Mouse (Mus musculus): ENCODE results near the gene Gm20696. TPM values are rescaled to one million over a fixed set of nuclear protein-coding genes. Genes with fewer than 3 reads are reported as not detected.

Gene Gm20696
- polyA plus RNA-seq, 1 experiment from 2014 or later = 2.3 TPM

GRCm38 (mm10) chr6:99660443-99660842 lies 6.2 kb downstream of the Gm20696 start:
- Histone ChIP-seq H3K36me3 (no peaks in the 10 kb centered on the region), H3K27ac (replicated peaks) (no peak overlapping the region), H3K9me3 (replicated peaks) (no peaks in the 10 kb centered on the region), H3K27me3 (replicated peaks) (peaks cover 9% of the 10 kb centered on the region; the same call in 1 of the 2 replicates), H3K4me1 (peaks cover 6% of the 10 kb centered on the region; the same call in 1 of the 2 replicates), H3K4me3 (replicated peaks) (no peak overlapping the region), H3K9ac (replicated peaks) (no peak overlapping the region), H3K4me2 (no peak overlapping the region)
- WGBS = 27% methylated on average over 3 of the region's 3 CpGs
- no peak for ATAC-seq (ENCODE audit: low FRiP score)

- no peaks in the 10 kb centered on the region for H3K36me3 ChIP-seq
- no peak overlapping the region for H3K9ac ChIP-seq (replicated peaks)
- H3K4me3 ChIP-seq (replicated peaks) = no peak overlapping the region
- 82% methylated on average over 10 of the region's 10 CpGs for WGBS
- H3K4me1 ChIP-seq = peaks cover 4% of the 10 kb centered on the region; the same call in 1 of the 2 replicates
- no peak for ATAC-seq (ENCODE audit: low FRiP score)
- no peaks in the 10 kb centered on the region for H3K9me3 ChIP-seq (replicated peaks)
- no peak overlapping the region for H3K27ac ChIP-seq (replicated peaks)
- H3K4me2 ChIP-seq = no peak overlapping the region
- 0 out of 2 replicates have a peak, but pooled peaks cover 7% of the 10 kb centered on the region for H3K27me3 ChIP-seq (replicated peaks)
Measured at GRCm38 (mm10) chr6:99658586-99658985, 8.0 kb downstream of the Gm20696 start.

GRCm38 (mm10) chr6:99656088-99656487 lies 10.5 kb downstream of the Gm20696 start:
- H3K27me3 ChIP-seq (replicated peaks) = peaks cover 7% of the 10 kb centered on the region; the same call in 1 of the 2 replicates
- H3K36me3 ChIP-seq = no peaks in the 10 kb centered on the region
- no peak overlapping the region for H3K4me3 ChIP-seq (replicated peaks)
- peaks cover 7% of the 10 kb centered on the region for H3K4me1 ChIP-seq
- H3K4me2 ChIP-seq = no peak overlapping the region
- H3K9me3 ChIP-seq (replicated peaks) = no peaks in the 10 kb centered on the region
- no peak overlapping the region for H3K9ac ChIP-seq (replicated peaks)
- H3K27ac ChIP-seq (replicated peaks) = no peak overlapping the region
- WGBS = 97% methylated on average over 2 of the region's 2 CpGs
- no peak for ATAC-seq (ENCODE audit: low FRiP score)

DNA sequence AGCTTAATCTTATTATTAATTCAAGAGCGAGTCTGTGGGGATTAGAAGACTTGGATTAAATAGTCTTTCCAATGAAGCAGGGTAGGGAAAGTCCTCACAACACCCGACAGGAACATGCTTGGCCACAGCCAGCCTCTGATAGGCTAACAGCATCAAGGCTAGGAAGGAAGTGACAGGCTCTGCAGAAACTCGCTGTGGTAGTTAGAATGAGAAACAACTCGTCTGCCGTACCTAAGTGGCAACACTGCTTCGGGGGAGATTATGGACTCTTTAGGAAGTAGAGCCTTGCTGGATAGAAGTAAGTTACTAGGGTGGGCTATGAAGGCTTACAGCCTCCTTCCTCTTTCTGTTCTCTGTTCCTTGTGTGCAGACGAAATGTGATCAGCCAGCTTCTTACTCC lies 11.1 kb downstream of the Gm20696 start:
- H3K4me2 ChIP-seq = no peak overlapping the region
- peaks cover 8% of the 10 kb centered on the region; the same call in 1 of the 2 replicates for H3K27me3 ChIP-seq (replicated peaks)
- H3K9ac ChIP-seq (replicated peaks) = no peak overlapping the region
- no peak for ATAC-seq (ENCODE audit: low FRiP score)
- H3K27ac ChIP-seq (replicated peaks) = no peak overlapping the region
- H3K4me3 ChIP-seq (replicated peaks) = no peak overlapping the region
- WGBS = 69% methylated on average over 7 of the region's 7 CpGs
- H3K9me3 ChIP-seq (replicated peaks) = no peaks in the 10 kb centered on the region
- H3K36me3 ChIP-seq = no peaks in the 10 kb centered on the region
- peaks cover 4% of the 10 kb centered on the region for H3K4me1 ChIP-seq

- Histone ChIP-seq H3K4me1 (peaks cover 3% of the 10 kb centered on the region; the same call in 1 of the 2 replicates), H3K9ac (replicated peaks) (no peak overlapping the region), H3K36me3 (no peaks in the 10 kb centered on the region), H3K4me3 (replicated peaks) (no peak overlapping the region), H3K9me3 (replicated peaks) (no peaks in the 10 kb centered on the region), H3K4me2 (no peak overlapping the region), H3K27ac (replicated peaks) (no peak overlapping the region), H3K27me3 (replicated peaks) (peaks cover 7% of the 10 kb centered on the region; the same call in 1 of the 2 replicates)
- 38% methylated on average over 5 of the region's 5 CpGs for WGBS
- no peak for ATAC-seq (ENCODE audit: low FRiP score)
Measured at GRCm38 (mm10) chr6:99654343-99654742, 12.3 kb downstream of the Gm20696 start.

DNA sequence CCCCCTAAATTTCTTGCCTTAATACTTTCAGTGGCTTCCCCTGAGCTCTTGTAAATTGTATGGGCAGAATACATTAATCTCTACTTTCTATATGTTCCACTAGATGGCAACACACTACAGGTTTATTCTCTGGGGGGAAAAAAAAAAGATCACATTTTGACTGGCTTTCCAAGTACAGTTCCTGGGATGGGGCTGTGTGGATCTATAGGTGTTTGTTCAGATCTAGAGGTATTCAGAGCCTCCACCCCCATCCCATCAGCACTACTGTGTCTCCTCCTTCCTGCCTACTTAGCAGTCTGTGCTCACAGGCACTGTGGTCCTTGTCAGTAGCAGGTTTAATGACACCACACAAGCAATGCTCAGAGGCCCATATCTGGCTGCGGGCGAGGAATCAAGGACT lies 14.3 kb downstream of the Gm20696 start:
- WGBS = 63% methylated on average over 2 of the region's 2 CpGs
- Histone ChIP-seq H3K9ac (replicated peaks) (no peak overlapping the region), H3K27ac (replicated peaks) (no peak overlapping the region), H3K36me3 (no peaks in the 10 kb centered on the region; the same call in 1 of the 2 replicates), H3K27me3 (replicated peaks) (peaks cover 7% of the 10 kb centered on the region; the same call in 1 of the 2 replicates), H3K4me3 (replicated peaks) (no peak overlapping the region), H3K9me3 (replicated peaks) (no peaks in the 10 kb centered on the region), H3K4me1 (peaks cover 3% of the 10 kb centered on the region; the same call in 1 of the 2 replicates), H3K4me2 (no peak overlapping the region)
- no peak for ATAC-seq (ENCODE audit: low FRiP score)

DNA sequence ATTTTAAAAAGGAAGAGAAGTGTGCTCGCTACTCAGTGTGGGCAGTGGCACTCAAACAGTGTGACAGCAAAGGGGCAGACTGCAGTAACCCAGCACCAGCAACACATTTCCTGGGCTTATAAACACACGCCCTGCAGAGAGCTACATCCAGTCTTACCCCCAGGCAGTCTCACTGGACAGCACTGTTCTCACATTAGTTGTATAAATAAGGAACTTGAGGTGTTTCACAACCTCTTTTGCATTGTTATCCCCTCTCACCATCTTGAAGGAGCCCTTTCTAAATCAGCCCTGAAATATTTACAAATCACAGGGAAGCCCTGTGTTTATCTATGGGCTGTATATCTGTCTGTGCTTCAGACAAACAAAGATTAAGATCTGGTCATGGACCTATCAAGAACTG lies 17.3 kb downstream of the Gm20696 start:
- H3K4me1 ChIP-seq = peaks cover 3% of the 10 kb centered on the region; the same call in 1 of the 2 replicates
- no peak overlapping the region for H3K27ac ChIP-seq (replicated peaks)
- H3K9ac ChIP-seq (replicated peaks) = no peak overlapping the region
- 61% methylated on average over 2 of the region's 2 CpGs for WGBS
- no peak overlapping the region for H3K4me3 ChIP-seq (replicated peaks)
- no peaks in the 10 kb centered on the region for H3K9me3 ChIP-seq (replicated peaks)
- H3K4me2 ChIP-seq = no peak overlapping the region
- ATAC-seq (ENCODE audit: low FRiP score) = no peak
- H3K36me3 ChIP-seq = no peaks in the 10 kb centered on the region; the same call in 1 of the 2 replicates
- H3K27me3 ChIP-seq (replicated peaks) = peaks cover 3% of the 10 kb centered on the region; the same call in 1 of the 2 replicates

DNA sequence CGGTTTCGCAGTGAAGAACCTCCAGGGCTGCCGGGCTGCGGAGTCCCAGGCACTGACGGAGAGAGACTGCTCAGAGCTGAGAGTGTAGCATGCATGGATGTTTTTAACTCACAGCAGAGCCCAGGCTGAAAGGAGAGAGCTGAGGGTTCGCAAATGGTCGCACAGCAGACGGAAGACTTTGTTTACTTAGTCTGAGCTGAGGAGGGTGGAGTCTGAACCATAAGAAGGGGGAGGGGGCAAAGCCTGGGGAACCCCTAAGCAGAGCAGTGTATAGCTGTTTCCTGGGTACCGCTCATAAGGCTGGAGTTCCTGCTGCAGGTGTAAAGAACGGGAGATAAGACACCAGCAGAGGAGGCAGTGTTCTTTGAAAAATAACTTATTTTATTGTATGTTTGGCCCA lies 20.3 kb downstream of the Gm20696 start:
- no peak for ATAC-seq (ENCODE audit: low FRiP score)
- Histone ChIP-seq H3K4me3 (replicated peaks) (no peak overlapping the region), H3K9me3 (replicated peaks) (no peaks in the 10 kb centered on the region), H3K4me1 (no peaks in the 10 kb centered on the region), H3K27ac (replicated peaks) (no peak overlapping the region), H3K4me2 (no peak overlapping the region), H3K27me3 (replicated peaks) (peaks cover 3% of the 10 kb centered on the region; the same call in 1 of the 2 replicates), H3K9ac (replicated peaks) (no peak overlapping the region), H3K36me3 (no peaks in the 10 kb centered on the region; the same call in 1 of the 2 replicates)
- WGBS = 72% methylated on average over 10 of the region's 10 CpGs

- Histone ChIP-seq H3K4me2 (no peak overlapping the region), H3K27me3 (replicated peaks) (no peaks in the 10 kb centered on the region), H3K9ac (replicated peaks) (no peak overlapping the region), H3K36me3 (no peaks in the 10 kb centered on the region; the same call in 1 of the 2 replicates), H3K9me3 (replicated peaks) (no peaks in the 10 kb centered on the region), H3K27ac (replicated peaks) (no peak overlapping the region), H3K4me3 (replicated peaks) (no peak overlapping the region), H3K4me1 (no peaks in the 10 kb centered on the region)
- no peak for ATAC-seq (ENCODE audit: low FRiP score)
- WGBS = 93% methylated on average over 5 of the region's 5 CpGs
Measured at GRCm38 (mm10) chr6:99644876-99645275, 21.7 kb downstream of the Gm20696 start.

DNA sequence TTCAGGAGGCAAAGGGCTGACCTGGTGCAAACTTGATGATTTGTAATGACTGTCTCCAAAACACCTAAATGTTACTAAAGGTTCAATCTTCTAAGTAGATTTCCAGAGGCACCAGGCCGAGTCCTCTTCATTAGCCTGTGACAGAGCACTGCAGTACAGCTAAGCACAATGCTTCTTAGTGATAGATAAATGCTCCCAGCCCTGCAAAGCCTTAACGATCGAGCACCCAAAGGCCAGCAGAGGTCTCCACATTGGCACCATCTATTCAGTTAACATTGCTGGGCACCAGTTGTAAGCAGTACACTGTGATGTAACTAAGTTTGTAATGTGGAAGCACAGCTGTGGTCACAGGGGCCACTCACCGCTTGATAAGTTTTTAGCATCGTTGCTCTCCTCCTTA lies 22.2 kb downstream of the Gm20696 start:
- no peak overlapping the region for H3K4me2 ChIP-seq
- H3K36me3 ChIP-seq = peaks cover 4% of the 10 kb centered on the region; the same call in 1 of the 2 replicates

DNA sequence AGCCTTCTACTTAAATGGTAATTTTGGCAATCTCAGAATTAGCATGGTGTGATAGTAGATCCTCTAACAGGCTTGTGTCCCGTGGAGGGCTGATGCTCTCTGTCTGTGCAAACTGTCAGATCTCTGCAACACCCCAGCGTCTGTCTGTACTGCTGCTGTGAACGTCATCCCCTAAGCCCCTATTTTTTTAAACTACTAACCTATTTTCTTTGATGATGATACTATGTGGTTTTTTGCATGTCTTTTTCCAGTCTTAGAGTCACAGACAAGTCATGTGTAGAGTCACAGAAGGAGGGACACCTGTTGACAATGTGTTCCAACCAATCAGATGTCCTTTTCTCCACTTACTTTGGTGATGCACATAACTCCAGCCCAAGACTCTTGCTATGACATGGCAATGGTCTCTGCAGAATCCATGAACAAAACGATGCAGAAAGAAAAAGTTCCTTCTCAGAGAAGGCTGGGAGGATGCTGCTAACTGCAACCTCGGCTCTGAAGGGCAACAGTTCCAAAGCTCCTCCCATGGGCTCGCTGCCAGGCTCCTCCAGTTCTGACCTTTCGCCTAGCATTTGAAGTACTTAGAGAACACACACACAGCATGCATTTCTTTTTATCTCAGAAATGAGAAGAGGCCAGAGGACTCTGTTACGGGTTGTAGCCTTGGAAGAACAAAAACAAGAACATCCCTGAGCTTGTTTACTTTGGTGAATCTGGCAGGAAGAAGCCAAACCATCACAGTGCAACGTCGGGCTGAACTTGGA lies 23.0 kb downstream of the Gm20696 start:
- H3K4me1 ChIP-seq = no peaks in the 10 kb centered on the region
- no peak overlapping the region for H3K9ac ChIP-seq (replicated peaks)
- 68% methylated on average over 10 of the region's 10 CpGs for WGBS
- no peak overlapping the region for H3K27ac ChIP-seq (replicated peaks)
- no peak overlapping the region for H3K4me2 ChIP-seq
- H3K9me3 ChIP-seq (replicated peaks) = no peaks in the 10 kb centered on the region
- no peaks in the 10 kb centered on the region for H3K27me3 ChIP-seq (replicated peaks)
- H3K4me3 ChIP-seq (replicated peaks) = no peak overlapping the region
- peaks cover 9% of the 10 kb centered on the region; the same call in 1 of the 2 replicates for H3K36me3 ChIP-seq
- no peak for ATAC-seq (ENCODE audit: low FRiP score)

More for the DNA sequence above, 22.2 kb downstream of the Gm20696 start:
- Histone ChIP-seq H3K9ac (replicated peaks) (no peak overlapping the region), H3K4me1 (no peaks in the 10 kb centered on the region), H3K27me3 (replicated peaks) (no peaks in the 10 kb centered on the region), H3K9me3 (replicated peaks) (no peaks in the 10 kb centered on the region), H3K4me3 (replicated peaks) (no peak overlapping the region), H3K27ac (replicated peaks) (no peak overlapping the region)
- no peak for ATAC-seq (ENCODE audit: low FRiP score)
- WGBS = 84% methylated on average over 5 of the region's 5 CpGs

GRCm38 (mm10) chr6:99637456-99637855 lies 29.1 kb downstream of the Gm20696 start:
- no peaks in the 10 kb centered on the region for H3K9me3 ChIP-seq (replicated peaks)
- 0 out of 2 replicates have a peak, but pooled peaks cover 9% of the 10 kb centered on the region for H3K36me3 ChIP-seq
- 66% methylated on average over 4 of the region's 4 CpGs for WGBS
- no peak overlapping the region for H3K4me3 ChIP-seq (replicated peaks)
- H3K9ac ChIP-seq (replicated peaks) = no peak overlapping the region
- peaks cover 15% of the 10 kb centered on the region for H3K4me1 ChIP-seq
- no peak overlapping the region for H3K4me2 ChIP-seq
- no peak for ATAC-seq (ENCODE audit: low FRiP score)
- no peaks in the 10 kb centered on the region for H3K27me3 ChIP-seq (replicated peaks)
- H3K27ac ChIP-seq (replicated peaks) = no peak overlapping the region

Measured in neural tube, embryonic 15.5 days (tissue).